In the genomic region with DNA sequence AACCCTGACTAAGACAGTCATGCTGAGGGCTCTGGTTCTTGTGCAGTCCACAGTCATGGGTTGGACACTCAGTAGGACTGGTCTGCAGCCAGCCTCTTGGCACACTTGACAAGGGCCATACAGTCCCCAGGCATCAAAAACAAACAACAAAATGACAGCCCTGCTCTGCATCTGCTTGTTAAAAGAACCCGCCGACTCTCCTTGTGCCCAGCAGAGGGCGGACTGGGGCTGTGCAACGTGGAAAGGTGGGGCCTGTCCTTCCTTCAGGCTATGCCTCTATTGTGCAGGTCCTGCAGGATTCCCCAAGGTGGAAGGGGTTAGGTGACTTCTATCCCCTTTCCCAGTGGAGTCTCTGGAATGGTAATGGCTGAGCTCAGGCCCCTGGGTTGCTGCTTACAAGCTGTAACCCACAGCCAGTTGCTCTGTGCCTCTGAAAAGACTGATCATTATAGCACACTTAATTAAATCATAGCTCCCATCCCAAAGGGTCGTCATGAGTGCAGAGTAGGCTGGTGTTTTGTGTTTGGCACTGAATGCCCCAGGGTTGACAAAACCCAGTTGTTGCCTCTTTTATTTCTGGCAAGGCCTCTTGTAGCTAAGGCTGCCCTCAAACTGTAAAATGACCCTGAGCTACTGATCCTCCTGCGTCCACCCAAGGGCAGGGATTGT, we compare ENCODE assay signal across 9 mouse cellular contexts. TPM values are rescaled to one million over a fixed set of nuclear protein-coding genes. Genes with fewer than 3 reads are reported as not detected.
DNase-seq lines count a peak whose midpoint lies in the region; ATAC-seq and TF ChIP-seq lines count a peak whose summit lies in the region.
"Not testable (repeated sequence)": the region's sequence is repeated elsewhere in the genome, so short reads cannot be mapped to it uniquely, and the experiment has no call there.
"Had no signal": no experiment of that assay in that cellular context is flagged by ENCODE, and none has a peak within 500 bp of the region (broad histone marks: within the 10 kb centered on the region; RNA-seq: fewer than 3 reads in every experiment).

No protein-coding gene starts in this region.

- not testable (repeated sequence) for H3K4me3 ChIP-seq in heart, adult 2 months; limb, embryonic 14.5 days (replicated peaks; ENCODE audit: low read length); midbrain, embryonic 15.5 days

- H3K36me3 ChIP-seq in heart, adult 2 months (ENCODE audit: control insufficient read depth, insufficient read depth, low read length); limb, embryonic 14.5 days (ENCODE audit: control insufficient read depth, insufficient read depth, low read length); midbrain, embryonic 15.5 days (replicated peaks): not testable (repeated sequence)

- intact Hi-C loops in heart, adult 2 months (cut with DNase I): not testable (repeated sequence)

- not testable (repeated sequence) for H3K4me2 ChIP-seq in limb, embryonic 14.5 days (replicated peaks; ENCODE audit: low read depth, low read length, severe bottlenecking); midbrain, embryonic 15.5 days

- peak; percentile 76 for DNase-seq in 3T3-L1 (ENCODE audit: low read depth, low spot score)
- peak; percentile 57 for DNase-seq in adrenal gland, adult 2 months
- DNase-seq in embryo, embryonic 11.5 days (ENCODE audit: low read depth, low spot score): peak; percentile 29
- peak; percentile 48 to 59 for DNase-seq in heart, adult 2 months
- DNase-seq in kidney, adult 9 months: peak; percentile 65
- DNase-seq in limb, embryonic 14.5 days (ENCODE audit: low spot score): peak; percentile 26
- peak; percentile 20 to 69 for DNase-seq in spleen, postnatal 4 days (ENCODE audit: low spot score in 2 of 2)

- WGBS in heart, adult 2 months: 24% methylated on average over 6 of the region's 6 CpGs
- WGBS in limb, embryonic 14.5 days: 25% methylated on average over 6 of the region's 6 CpGs
- WGBS in midbrain, embryonic 15.5 days: 15% methylated on average over 6 of the region's 6 CpGs

- peak; percentile 49; the same call in 1 of the 2 replicates for ATAC-seq in limb, embryonic 14.5 days (ENCODE audit: low FRiP score, low read depth)
- ATAC-seq in midbrain, embryonic 15.5 days (replicated peaks): peak; percentile 66

- H3K79me2 ChIP-seq in heart, adult 2 months (replicated peaks; ENCODE audit: control insufficient read depth, insufficient read depth, low read length): not testable (repeated sequence)

- TF ChIP-seq POLR2A in heart, adult 2 months (IDR thresholded peaks at IDR 0.05; ENCODE audit: insufficient read depth, low read depth, low read length); limb, embryonic 14.5 days (IDR thresholded peaks at IDR 0.05; ENCODE audit: borderline replicate concordance, extremely low read depth, insufficient read depth, insufficient read length): not testable (repeated sequence)

- not testable (repeated sequence) for H3K27me3 ChIP-seq in heart, adult 2 months (ENCODE audit: control insufficient read depth, insufficient read depth, low read length); limb, embryonic 14.5 days (ENCODE audit: control insufficient read depth, insufficient read depth, low read length); midbrain, embryonic 15.5 days (replicated peaks)

- H3K4me1 ChIP-seq in heart, adult 2 months (ENCODE audit: control insufficient read depth, insufficient read depth, low read length); limb, embryonic 14.5 days (ENCODE audit: control insufficient read depth, insufficient read depth, low read length): not testable (repeated sequence)
- H3K4me1 ChIP-seq in midbrain, embryonic 15.5 days: peaks cover 10% of the 10 kb centered on the region

- not testable (repeated sequence) for H3K27ac ChIP-seq in heart, adult 2 months; limb, embryonic 14.5 days (replicated peaks; ENCODE audit: low read depth, low read length); midbrain, embryonic 15.5 days

- TF ChIP-seq CTCF in heart, adult 2 months (IDR thresholded peaks at IDR 0.05): peak; percentile 81

- not testable (repeated sequence) for TF ChIP-seq EP300 in heart, adult 2 months (IDR thresholded peaks at IDR 0.05; ENCODE audit: insufficient read depth, low read depth, low read length)

- H3K9me3 ChIP-seq in limb, embryonic 14.5 days (ENCODE audit: control insufficient read depth, low read length); midbrain, embryonic 15.5 days: not testable (repeated sequence)

- not testable (repeated sequence) for H3K9ac ChIP-seq in heart, adult 2 months (ENCODE audit: low read depth, low read length); limb, embryonic 14.5 days (ENCODE audit: low read depth, low read length, severe bottlenecking); midbrain, embryonic 15.5 days

RNA-seq across cellular contexts. Expression of a gene that starts 21.7 kb away (rescaled TPM):
- total RNA-seq in adrenal gland, adult 2 months (2021): 10 to 100 TPM; 56.3 to 74.8 TPM
- polyA plus RNA-seq in adrenal gland, adult 2 months (2012; rRNA removed): 22.7 and 43.9 TPM in 2 replicates
- total RNA-seq in heart, adult 2 months (2021): 10 to 100 TPM; 85.9 to 92.3 TPM
- polyA plus RNA-seq in heart, adult 2 months (2012; rRNA removed): 33.2 and 34.7 TPM in 2 replicates
- polyA plus RNA-seq in limb, embryonic 14.5 days (2012; rRNA removed): 16.8 and 18.4 TPM in 2 replicates
- polyA plus RNA-seq in limb, embryonic 14.5 days (2014; fragmentation: Nextera tagmentation; extraction: Ambion mirVana): 58.2 and 59.9 TPM in 2 replicates
- 24.8 and 25.6 TPM in 2 replicates for polyA plus RNA-seq in midbrain, embryonic 15.5 days (2015; fragmentation: Nextera tagmentation; extraction: Ambion mirVana)

RNA-seq across cellular contexts. Expression of a gene that starts 28.0 kb away (rescaled TPM):
- not detected for total RNA-seq in adrenal gland, adult 2 months (2021)
- polyA plus RNA-seq in adrenal gland, adult 2 months (2012; rRNA removed): not detected in 2 replicates
- total RNA-seq in heart, adult 2 months (2021): not detected
- polyA plus RNA-seq in heart, adult 2 months (2012; rRNA removed): not detected in 2 replicates
- polyA plus RNA-seq in limb, embryonic 14.5 days (2012; rRNA removed): 0.15 and 0.63 TPM in 2 replicates
- 0.17 TPM in 1 of 2 replicates, not detected in the other for polyA plus RNA-seq in limb, embryonic 14.5 days (2014; fragmentation: Nextera tagmentation; extraction: Ambion mirVana)
- polyA plus RNA-seq in midbrain, embryonic 15.5 days (2015; fragmentation: Nextera tagmentation; extraction: Ambion mirVana): 1.4 and 3.2 TPM in 2 replicates
- polyA plus RNA-seq: liver, embryonic 15.5 days had no signal

Comparison
In these comparisons a context has a peak if more than half of its experiments do, and no peak if none do; other contexts are left out.
1. DNase-seq: peak in every context shown above with its lines; median percentile 76 in 3T3-L1; 65 in kidney, adult 9 months; 57 in adrenal gland, adult 2 months; 54 in heart, adult 2 months; 44 in spleen, postnatal 4 days; 29 in embryo, embryonic 11.5 days; 26 in limb, embryonic 14.5 days.